14 mouse cellular contexts compared by ENCODE assay signal in the genomic region with DNA sequence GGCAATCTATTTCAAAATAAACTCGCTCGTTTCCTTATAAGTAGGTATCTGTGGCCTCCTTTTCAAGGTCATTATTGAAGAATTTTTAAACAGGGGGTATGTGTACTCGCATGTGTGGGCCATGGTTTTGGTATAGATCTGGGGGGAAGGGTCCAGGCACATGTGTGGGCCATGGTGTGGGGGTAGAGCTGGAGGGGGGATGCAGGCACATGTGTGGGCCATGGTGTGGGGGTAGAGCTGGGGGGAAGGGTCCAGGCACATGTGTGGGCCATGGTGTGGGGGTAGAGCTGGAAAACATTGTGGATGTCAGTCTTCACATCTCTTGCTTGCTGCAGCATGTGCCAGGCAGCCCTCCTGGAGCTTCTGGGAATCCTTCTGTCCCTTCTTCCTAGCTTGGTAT. TPM values are rescaled to one million over a fixed set of nuclear protein-coding genes. Genes with fewer than 3 reads are reported as not detected.
"Had no signal": no experiment of that assay in that cellular context is flagged by ENCODE, and none has a peak within 500 bp of the region (broad histone marks: within the 10 kb centered on the region; RNA-seq: fewer than 3 reads in every experiment).

No protein-coding gene starts in this region.

- H3K36me3 ChIP-seq: liver, embryonic 15.5 days had no signal

- H3K4me3 ChIP-seq: layer of hippocampus, adult 2 months; liver, embryonic 15.5 days; megakaryocyte, embryonic 14.5 days had no signal

- H3K4me2 ChIP-seq: liver, embryonic 11.5 days; liver, embryonic 15.5 days had no signal

- H3K9ac ChIP-seq: liver, embryonic 15.5 days had no signal

- H3K9me3 ChIP-seq: liver, embryonic 15.5 days; megakaryocyte, embryonic 14.5 days had no signal

- H3K27me3 ChIP-seq: liver, embryonic 15.5 days; megakaryocyte, embryonic 14.5 days had no signal

- H3K27ac ChIP-seq: layer of hippocampus, adult 2 months; liver, embryonic 15.5 days; macrophage; stomach, postnatal 0 days had no signal

- ATAC-seq: intestine, embryonic 16.5 days; midbrain, embryonic 16.5 days had no signal

- DNase-seq: kidney, adult 8-10 months; kidney, postnatal 10 days; kidney, postnatal 4 days; lung, adult 2 months; lung, postnatal 10 days; thymus, postnatal 4 days had no signal

- H3K4me1 ChIP-seq: liver, embryonic 15.5 days had no signal

RNA-seq across cellular contexts. Expression of a gene that starts 47.3 kb away (rescaled TPM):
- polyA plus RNA-seq: liver, embryonic 15.5 days; lung, adult 2 months; macrophage had no signal
